Mouse (Mus musculus) liver, embryonic 14.5 days (tissue): ENCODE results near the gene Slc22a5.

ENCODE experiments used
- CTCF ChIP-seq: IDR thresholded peaks from 2 replicates; pipeline ENCODE4 v1.5.1; 2016; ENCODE audit warnings: antibody characterized with exemption, low read depth, control low read depth
- EP300 ChIP-seq: IDR thresholded peaks from 2 replicates; pipeline ENCODE4 v1.6.1; 2016; ENCODE audit warnings: antibody characterized with exemption, low read depth

- TF ChIP-seq CTCF = no peak
- no peak for TF ChIP-seq EP300
These were observed 17.2 kb upstream of the Slc22a5 start for GRCm38 (mm10) chr11:53908686-53909085.
